Mouse (Mus musculus) midbrain, embryonic 14.5 days (tissue): ENCODE measurements around the gene Wsb1. TPM values are rescaled to one million over a fixed set of nuclear protein-coding genes. Genes with fewer than 3 reads are reported as not detected.

ENCODE experiments used
- ATAC-seq: fragments of 200-750 bp; cut with Nextera tagmentation; 2 replicates; pipeline ENCODE4 v1.8.0; 2017; ENCODE audit warnings: moderate number of reproducible peaks, moderate library complexity; ENCODE audit not compliant: low FRiP score, low TSS enrichment
- DNase-seq: peaks from one replicate; pipeline ENCODE4 v3.0.0-alpha.2; 2015
- H3K27ac ChIP-seq: fragments of 300-500 bp; sonication (generic); replicated peaks from 2 replicates; pipeline ENCODE4 v1.5.1; 2014; ENCODE audit warnings: mild to moderate bottlenecking, low read depth, low read length, moderate library complexity
- H3K27me3 ChIP-seq: fragments of 300-500 bp; sonication (generic); 2 replicates; pipeline ENCODE4 v1.6.1; 2014; ENCODE audit warnings: low read length, control low read depth, mixed read lengths; ENCODE audit not compliant: control insufficient read depth, insufficient read depth
- H3K36me3 ChIP-seq: fragments of 300-500 bp; sonication (generic); 2 replicates; pipeline ENCODE4 v1.6.1; 2014; ENCODE audit warnings: low read length, control low read depth; ENCODE audit not compliant: control insufficient read depth, insufficient read depth
- H3K4me1 ChIP-seq: fragments of 300-500 bp; sonication (generic); 2 replicates; pipeline ENCODE4 v1.6.1; 2014; ENCODE audit warnings: mild to moderate bottlenecking, antibody characterized with exemption, low read length, control low read depth; ENCODE audit not compliant: control insufficient read depth, insufficient read depth
- H3K4me2 ChIP-seq: fragments of 300-500 bp; sonication (generic); 2 replicates; pipeline ENCODE4 v1.6.1; 2014; ENCODE audit warnings: mild to moderate bottlenecking, low read length, moderate library complexity
- H3K4me3 ChIP-seq: fragments of 300-500 bp; sonication (generic); replicated peaks from 2 replicates; pipeline ENCODE4 v1.5.1; 2014; ENCODE audit warnings: low read depth, low read length
- H3K9ac ChIP-seq: fragments of 300-500 bp; sonication (generic); replicated peaks from 2 replicates; pipeline ENCODE4 v1.6.1; 2014; ENCODE audit warnings: mild to moderate bottlenecking, low read length, moderate library complexity
- H3K9me3 ChIP-seq: fragments of 300-500 bp; sonication (generic); 2 replicates; pipeline ENCODE4 v1.6.1; 2016; ENCODE audit warnings: low read length, control low read depth, mixed read lengths; ENCODE audit not compliant: control insufficient read depth
- WGBS: fragments of 180-500 bp; shearing (Covaris S2); extraction: QIAGEN DNeasy Blood & Tissue Kit; methylation state at CpG from one replicate; pipeline ENCODE4 v1.1.7; 2014; 5-methylcytosine and 5-hydroxymethylcytosine counted together
- polyA plus RNA-seq: library from polyadenylated mRNA; unstranded; fragments of >200 nt; fragmentation: Nextera tagmentation; extraction: Ambion mirVana; gene quantifications from 2 replicates; pipeline ENCODE4 v1.2.1, GENCODE M21; 2014

Wsb1 gene
- polyA plus RNA-seq, 1 experiment from 2014 or later = 743 TPM

DNA sequence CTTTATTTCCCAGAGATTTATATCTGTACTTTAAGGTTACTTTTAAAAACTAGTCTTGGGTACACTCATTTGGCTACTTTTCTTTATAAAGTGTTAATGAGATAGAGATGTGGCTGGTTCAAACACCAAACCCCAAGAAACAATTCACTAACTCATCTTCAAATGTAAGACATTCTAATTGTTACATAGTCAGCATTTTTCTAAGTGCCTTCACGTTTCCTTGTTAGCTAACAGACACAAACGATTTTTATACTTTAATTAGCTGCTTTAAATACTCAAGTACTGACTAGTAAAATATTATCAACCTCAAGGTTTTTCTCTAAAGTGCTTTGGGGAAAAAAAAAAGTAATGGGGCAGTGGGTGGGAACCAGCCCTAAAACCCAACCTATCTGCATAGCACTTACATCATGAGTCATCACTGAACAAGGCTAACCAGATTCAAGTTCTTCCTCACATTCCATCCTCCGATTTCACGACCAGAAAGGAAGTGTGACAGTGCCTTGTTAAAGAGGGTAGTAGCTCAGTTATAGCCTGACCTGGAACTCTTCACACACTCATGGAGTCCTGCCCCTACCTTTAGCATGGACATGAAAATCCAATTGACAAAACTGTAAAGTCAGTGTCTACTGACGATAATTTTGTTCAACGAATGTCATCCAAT lies 1.5 kb downstream of the Wsb1 start:
- H3K27ac ChIP-seq = 0 out of 2 replicates have a peak overlapping the region, but pooled peaks have one; percentile 99
- ATAC-seq = no peak

DNA sequence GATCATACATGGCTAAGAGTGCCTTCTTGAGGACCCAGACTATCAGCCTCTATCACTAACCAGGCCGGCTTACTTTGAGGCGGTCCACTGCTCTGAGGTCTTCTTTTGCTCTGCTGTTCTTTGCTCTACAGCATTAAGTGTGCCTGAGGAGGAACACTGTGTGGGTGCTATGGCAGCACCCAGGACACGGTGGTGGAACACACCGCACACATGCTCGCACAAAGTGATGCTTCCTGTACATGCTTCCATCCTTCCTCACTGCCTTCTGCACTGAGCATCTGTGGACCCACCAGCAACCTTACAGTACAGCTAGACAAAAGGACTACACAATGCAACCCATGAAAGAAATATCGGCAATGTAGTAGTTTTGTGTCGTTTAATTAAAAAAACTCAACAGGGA lies 15.4 kb downstream of the Wsb1 start:
- 96% methylated on average over 7 of the region's 7 CpGs for whole genome bisulfite sequencing
- Histone ChIP-seq H3K4me2 (no peak overlapping the region), H3K4me1 (no peaks in the 10 kb centered on the region), H3K9me3 (no peaks in the 10 kb centered on the region), H3K4me3 (no peak overlapping the region), H3K9ac (no peak overlapping the region), H3K27ac (no peak overlapping the region), H3K27me3 (no peaks in the 10 kb centered on the region), H3K36me3 (peaks cover 53% of the 10 kb centered on the region)
- DNase-seq = no peak
- ATAC-seq = no peak

More for the DNA sequence above, 1.5 kb downstream of the Wsb1 start:
- peak overlapping the region; percentile 97 for H3K4me3 ChIP-seq
- peak overlapping the region; percentile 79 for H3K4me2 ChIP-seq
- no peaks in the 10 kb centered on the region for H3K27me3 ChIP-seq
- H3K36me3 ChIP-seq = peaks cover 27% of the 10 kb centered on the region
- peak; percentile 27 for DNase-seq
- peaks cover 25% of the 10 kb centered on the region for H3K4me1 ChIP-seq
- WGBS = 21% methylated on average over 6 of the region's 6 CpGs
- H3K9ac ChIP-seq = peak overlapping the region; percentile 96
- no peaks in the 10 kb centered on the region for H3K9me3 ChIP-seq

DNA sequence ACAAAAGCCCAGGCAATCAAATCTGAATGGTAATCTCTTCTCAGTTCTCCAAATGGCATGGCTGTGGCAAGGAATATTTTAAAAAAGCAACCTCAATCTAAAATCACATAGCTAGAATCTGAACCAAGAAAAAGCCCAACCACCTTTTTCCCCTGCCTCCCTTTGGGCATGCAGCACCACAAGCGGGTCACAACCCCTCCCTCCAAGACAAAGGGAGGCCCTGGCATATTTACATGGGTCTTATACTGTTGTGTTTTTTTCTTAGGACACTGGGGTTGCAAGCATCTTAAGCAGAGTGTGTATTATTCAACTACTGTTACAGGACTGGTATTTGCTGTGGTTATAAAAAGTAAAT lies 16.1 kb downstream of the Wsb1 start:
- Histone ChIP-seq H3K4me1 (no peaks in the 10 kb centered on the region), H3K9me3 (no peaks in the 10 kb centered on the region), H3K4me2 (no peak overlapping the region), H3K9ac (no peak overlapping the region), H3K27ac (no peak overlapping the region), H3K36me3 (peaks cover 53% of the 10 kb centered on the region), H3K4me3 (no peak overlapping the region), H3K27me3 (no peaks in the 10 kb centered on the region)
- ATAC-seq (no peak), DNase-seq (peak; percentile 65)
- 14% methylated on average over 1 of the region's 1 CpGs for WGBS

DNA sequence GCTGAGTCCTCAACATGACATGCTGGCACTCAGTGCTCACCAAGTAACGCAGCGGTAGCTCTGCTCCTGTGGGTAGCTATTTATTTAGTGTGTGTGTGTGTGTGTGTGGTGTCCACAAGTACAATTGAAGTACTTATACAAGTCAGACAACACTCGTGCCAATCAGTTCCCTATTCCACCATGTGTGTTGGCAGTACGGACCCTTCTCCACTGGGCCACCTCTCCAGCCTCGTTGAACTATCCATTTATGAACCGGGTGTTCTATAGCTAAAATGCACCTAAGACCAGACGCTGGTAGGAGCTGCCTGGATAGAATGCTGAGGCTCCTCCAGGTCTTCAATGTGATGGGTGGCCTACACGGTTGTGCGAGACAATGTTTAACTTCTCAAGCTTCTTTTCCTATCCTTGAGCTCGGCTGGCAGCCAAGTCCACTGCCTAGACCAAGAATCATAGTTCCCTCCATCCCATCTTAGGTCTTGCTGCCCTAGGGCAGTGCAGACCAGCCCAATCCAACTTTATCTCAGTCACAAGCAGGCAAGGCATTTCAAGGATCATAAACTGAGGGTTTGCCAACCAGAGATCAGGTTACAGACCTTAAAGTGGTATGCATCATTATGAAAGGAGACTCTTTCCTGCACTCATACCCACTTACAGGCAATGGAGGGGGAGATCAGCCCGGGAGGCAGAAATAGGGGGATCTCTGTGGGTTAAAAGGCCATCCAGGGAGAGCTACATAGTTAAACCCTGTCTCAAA lies 16.6 kb downstream of the Wsb1 start:
- H3K9ac ChIP-seq = no peak overlapping the region
- H3K36me3 ChIP-seq = peaks cover 51% of the 10 kb centered on the region
- 90% methylated on average over 11 of the region's 11 CpGs for WGBS
- H3K27me3 ChIP-seq = no peaks in the 10 kb centered on the region
- H3K4me3 ChIP-seq = no peak overlapping the region
- ATAC-seq (no peak), DNase-seq (no peak)
- H3K4me1 ChIP-seq = no peaks in the 10 kb centered on the region
- H3K9me3 ChIP-seq = no peaks in the 10 kb centered on the region
- no peak overlapping the region for H3K27ac ChIP-seq
- no peak overlapping the region for H3K4me2 ChIP-seq

DNA sequence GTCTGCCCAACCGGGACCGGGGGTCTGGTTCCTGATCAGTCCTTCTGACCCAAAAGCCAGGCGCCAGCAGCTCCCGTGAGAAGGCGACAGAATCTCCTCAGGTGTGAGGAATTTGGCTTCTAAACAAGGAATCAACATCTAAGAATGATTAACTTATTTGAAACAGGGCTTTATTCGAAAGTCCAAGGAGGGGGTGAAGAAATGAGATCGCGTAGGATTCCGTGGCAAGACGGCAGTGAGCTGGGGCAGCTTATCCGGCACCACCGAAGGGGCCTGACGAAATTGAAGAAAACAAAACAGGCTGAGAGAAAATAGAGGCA lies 24.3 kb downstream of the Wsb1 start:
- DNase-seq (no peak), ATAC-seq (no peak)
- Histone ChIP-seq H3K9ac (no peak overlapping the region), H3K36me3 (no peaks in the 10 kb centered on the region), H3K9me3 (no peaks in the 10 kb centered on the region), H3K4me1 (no peaks in the 10 kb centered on the region), H3K27ac (no peak overlapping the region), H3K27me3 (no peaks in the 10 kb centered on the region), H3K4me2 (no peak overlapping the region), H3K4me3 (no peak overlapping the region)
- 89% methylated on average over 13 of the region's 13 CpGs for WGBS

DNA sequence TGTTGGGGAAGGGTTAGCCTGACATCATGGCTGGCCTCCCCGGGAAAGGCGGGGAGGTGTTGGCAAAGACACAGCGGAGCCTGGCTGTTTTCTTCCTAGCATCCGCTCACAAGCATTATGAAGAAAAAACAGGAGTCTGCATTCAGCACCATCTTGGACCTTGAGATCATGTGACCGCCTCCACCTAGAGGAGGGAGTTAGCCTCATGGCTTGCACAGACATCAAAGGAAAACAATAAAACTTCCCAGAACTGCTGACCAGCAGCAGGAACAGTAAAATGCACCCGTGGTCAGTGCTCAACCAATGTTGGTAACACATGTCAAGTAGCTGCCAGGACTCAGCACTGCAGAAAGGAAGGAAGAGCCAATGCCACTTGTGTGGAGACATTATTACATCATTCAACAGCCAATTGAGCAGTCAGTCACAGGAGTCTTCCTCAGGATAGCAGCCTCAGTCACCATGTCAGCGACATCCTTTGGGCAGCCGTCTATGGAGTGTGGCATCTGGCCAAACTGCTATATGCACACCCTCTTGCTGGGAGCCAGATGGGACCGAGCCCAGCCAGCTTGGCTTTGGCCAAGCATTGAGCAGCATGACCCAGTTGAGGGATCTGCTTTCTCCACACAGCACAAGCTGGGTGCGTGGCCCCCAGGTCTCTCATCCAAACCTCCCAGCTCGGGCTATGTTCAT lies 24.8 kb downstream of the Wsb1 start:
- ATAC-seq (no peak), DNase-seq (peak; percentile 31)
- H3K27me3 ChIP-seq = no peaks in the 10 kb centered on the region
- H3K4me2 ChIP-seq = no peak overlapping the region
- H3K9ac ChIP-seq = no peak overlapping the region
- no peak overlapping the region for H3K27ac ChIP-seq
- no peak overlapping the region for H3K4me3 ChIP-seq
- H3K9me3 ChIP-seq = no peaks in the 10 kb centered on the region
- H3K36me3 ChIP-seq = no peaks in the 10 kb centered on the region
- no peaks in the 10 kb centered on the region for H3K4me1 ChIP-seq
- 85% methylated on average over 11 of the region's 11 CpGs for WGBS

DNA sequence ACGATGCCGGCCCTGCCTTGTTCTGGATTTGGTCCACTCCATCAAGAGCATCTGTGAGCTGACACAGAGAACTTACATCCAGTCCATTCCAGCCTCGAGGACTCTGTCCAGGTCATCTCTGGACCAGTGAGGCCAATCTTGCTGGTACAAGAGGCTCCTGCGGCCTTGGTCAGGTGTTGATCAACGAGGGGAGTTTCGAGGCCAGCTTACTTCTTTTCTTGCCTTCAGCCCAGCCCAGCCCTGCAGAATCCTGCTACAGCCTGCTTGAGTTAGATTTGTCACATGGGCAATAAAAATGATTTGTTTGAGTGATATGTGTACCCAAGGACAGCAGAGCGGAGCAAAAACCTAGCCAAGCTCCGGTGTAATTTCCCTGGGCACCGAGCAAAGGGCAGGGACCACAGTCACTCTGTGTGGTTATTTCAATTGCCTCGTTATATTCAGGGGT lies 25.4 kb downstream of the Wsb1 start:
- H3K36me3 ChIP-seq = no peaks in the 10 kb centered on the region
- DNase-seq (no peak), ATAC-seq (no peak)
- H3K4me1 ChIP-seq = no peaks in the 10 kb centered on the region
- no peaks in the 10 kb centered on the region for H3K9me3 ChIP-seq
- no peaks in the 10 kb centered on the region for H3K27me3 ChIP-seq
- H3K9ac ChIP-seq = no peak overlapping the region
- H3K4me3 ChIP-seq = no peak overlapping the region
- H3K27ac ChIP-seq = no peak overlapping the region
- H3K4me2 ChIP-seq = no peak overlapping the region
- 87% methylated on average over 10 of the region's 10 CpGs for WGBS

DNA sequence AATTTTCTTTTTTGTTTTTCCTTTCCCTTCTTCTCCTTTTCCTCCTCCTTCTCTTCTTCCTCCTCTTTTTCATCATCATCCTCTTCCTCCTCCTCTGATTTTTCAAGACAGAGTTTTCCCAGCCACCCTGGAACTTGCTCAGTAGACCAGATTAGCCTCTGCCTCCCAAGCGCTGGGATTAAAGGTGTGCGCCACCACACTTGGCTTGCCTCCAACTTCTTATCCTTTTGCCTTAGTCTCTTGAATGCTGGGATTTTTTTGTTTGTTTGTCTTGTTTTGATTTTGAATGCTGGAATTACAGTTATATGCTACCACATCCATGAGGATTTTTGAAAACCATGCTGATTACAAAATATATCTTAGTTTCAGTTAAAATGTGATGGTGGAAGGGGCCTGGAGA lies 26.4 kb downstream of the Wsb1 start:
- H3K27ac ChIP-seq = no peak overlapping the region
- H3K36me3 ChIP-seq = no peaks in the 10 kb centered on the region
- DNase-seq (no peak), ATAC-seq (no peak)
- 80% methylated on average over 2 of the region's 2 CpGs for WGBS
- no peaks in the 10 kb centered on the region for H3K9me3 ChIP-seq
- H3K4me3 ChIP-seq = no peak overlapping the region
- no peak overlapping the region for H3K4me2 ChIP-seq
- H3K4me1 ChIP-seq = no peaks in the 10 kb centered on the region
- no peaks in the 10 kb centered on the region for H3K27me3 ChIP-seq
- H3K9ac ChIP-seq = no peak overlapping the region
